Mouse (Mus musculus) MEL (cell line): ENCODE data around the gene Brd7.

Source experiments
- CHD2 ChIP-seq: IDR thresholded peaks from 2 replicates; pipeline ENCODE4 v1.6.1; 2011; ENCODE audit warnings: low read length, improper control_type of control experiment
- CTCF ChIP-seq, 3 experiments: IDR thresholded peaks in 2 of 3; conservative IDR thresholded peaks in 1 of 3; 2 replicates each; pipeline ENCODE4 v1.5.1; 2011 to 2012; ENCODE audit warnings: low read length in 3 of 3, low read depth in 2 of 3, mild to moderate bottlenecking in 2 of 3, improper control_type of control experiment in 1 of 3, inconsistent platforms in 1 of 3, mixed read lengths in 1 of 3, moderate library complexity in 1 of 3; ENCODE audit not compliant: control insufficient read depth in 1 of 3, insufficient read depth in 1 of 3, poor library complexity in 1 of 3, severe bottlenecking in 1 of 3
- ELF1 ChIP-seq: IDR thresholded peaks from 2 replicates; pipeline ENCODE4 v1.6.1; 2014; ENCODE audit warnings: low read depth, mild to moderate bottlenecking, inconsistent platforms, low read length, improper control_type of control experiment, moderate library complexity
- ETS1 ChIP-seq: IDR thresholded peaks from 2 replicates; pipeline ENCODE4 v1.6.1; 2012; ENCODE audit warnings: low read depth, mild to moderate bottlenecking, inconsistent platforms, low read length, improper control_type of control experiment, moderate library complexity
- MAFK ChIP-seq: IDR thresholded peaks from 2 replicates; pipeline ENCODE4 v1.6.1; 2011; ENCODE audit warnings: low read depth, mild to moderate bottlenecking, low read length, improper control_type of control experiment, borderline replicate concordance
- MYC ChIP-seq: IDR thresholded peaks from 2 replicates; pipeline ENCODE4 v1.6.1; 2011; ENCODE audit warnings: low read depth, mild to moderate bottlenecking, low read length, improper control_type of control experiment, moderate library complexity
- POLR2A ChIP-seq, 2 experiments: IDR thresholded peaks; 2 replicates each; pipeline ENCODE4 v1.6.1; 2011 to 2012; ENCODE audit warnings: low read length in 2 of 2, mild to moderate bottlenecking in 2 of 2, control low read depth in 1 of 2, improper control_type of control experiment in 1 of 2, low read depth in 1 of 2, moderate library complexity in 1 of 2; ENCODE audit not compliant: control insufficient read depth in 1 of 2, insufficient read depth in 1 of 2, poor library complexity in 1 of 2
- ZNF384 ChIP-seq: IDR thresholded peaks from 2 replicates; pipeline ENCODE4 v1.6.1; 2012; ENCODE audit warnings: low read depth, mild to moderate bottlenecking, inconsistent platforms, low read length, improper control_type of control experiment

DNA sequence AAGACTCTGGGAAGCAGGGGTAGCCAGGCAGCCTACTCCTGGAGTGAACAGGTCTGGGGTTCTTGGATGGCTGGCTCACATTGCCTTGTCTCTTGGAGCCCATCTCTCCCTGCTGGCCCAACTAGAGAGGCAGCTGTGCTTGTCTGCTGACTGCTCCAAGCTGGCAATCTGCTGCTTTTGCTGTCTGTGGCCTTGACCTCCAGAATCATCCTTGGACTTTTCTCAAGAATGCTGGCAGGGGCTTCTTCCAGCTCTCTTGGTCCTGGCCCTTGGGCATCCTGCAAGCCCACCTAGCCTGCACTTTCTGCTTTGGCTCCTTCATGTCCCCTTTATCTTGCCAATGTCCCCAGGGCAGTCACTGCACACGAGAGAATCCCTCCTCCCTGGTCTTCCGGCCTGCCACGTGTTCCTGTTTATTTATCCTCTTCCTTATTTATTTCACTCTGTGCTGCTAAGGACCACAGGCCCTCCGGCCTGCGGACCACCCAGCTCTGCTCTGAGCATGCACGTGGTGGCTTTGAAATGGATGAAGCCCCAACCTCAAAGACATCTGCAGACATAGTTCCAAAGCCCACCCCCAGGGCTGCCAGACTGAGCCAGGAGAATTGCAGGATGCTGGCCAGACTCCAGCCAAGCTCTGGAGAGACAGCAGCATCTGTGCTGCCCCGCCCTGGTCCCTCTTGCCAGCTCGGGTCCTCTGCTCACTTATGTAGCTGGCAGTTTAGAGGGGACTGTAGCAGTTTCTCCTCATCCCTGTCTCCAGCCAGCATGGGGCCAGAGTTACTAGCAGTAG is 45.7 kb downstream of the Brd7 start:
- TF ChIP-seq CTCF (IDR thresholded peaks at IDR 0.05 in 2 of 3, conservative IDR thresholded peaks at IDR 0.05 in 1 of 3; ENCODE audit: control insufficient read depth in 1 of 3, insufficient read depth in 1 of 3, low read depth in 2 of 3, low read length in 3 of 3, poor library complexity in 1 of 3, severe bottlenecking in 1 of 3): no peak
- TF ChIP-seq ZNF384: no peak
- no peak for TF ChIP-seq MYC
- TF ChIP-seq POLR2A (IDR thresholded peaks at IDR 0.05; ENCODE audit: control insufficient read depth in 1 of 2, insufficient read depth in 1 of 2, low read depth in 1 of 2, low read length in 2 of 2, poor library complexity in 1 of 2): no peak; a peak in 1 of 4 replicates
- no peak for TF ChIP-seq MAFK
- no peak for TF ChIP-seq CHD2
- no peak for TF ChIP-seq ETS1
- no peak for TF ChIP-seq ELF1
